Mouse (Mus musculus) thymus, postnatal 10 days (tissue): ENCODE results near the gene Hbb-y.
A peak's percentile ranks its signal among the peaks of the same experiment; 100 is the strongest.
"Not testable (repeated sequence)": the region's sequence is repeated elsewhere in the genome, so short reads cannot be mapped to it uniquely, and the experiment has no call there.

Experiments
- DNase-seq, 2 experiments: peaks; one replicate each; pipeline ENCODE4 v3.0.0; 2021; ENCODE audit warnings: low spot score in 2 of 2

Gene Hbb-y

DNA sequence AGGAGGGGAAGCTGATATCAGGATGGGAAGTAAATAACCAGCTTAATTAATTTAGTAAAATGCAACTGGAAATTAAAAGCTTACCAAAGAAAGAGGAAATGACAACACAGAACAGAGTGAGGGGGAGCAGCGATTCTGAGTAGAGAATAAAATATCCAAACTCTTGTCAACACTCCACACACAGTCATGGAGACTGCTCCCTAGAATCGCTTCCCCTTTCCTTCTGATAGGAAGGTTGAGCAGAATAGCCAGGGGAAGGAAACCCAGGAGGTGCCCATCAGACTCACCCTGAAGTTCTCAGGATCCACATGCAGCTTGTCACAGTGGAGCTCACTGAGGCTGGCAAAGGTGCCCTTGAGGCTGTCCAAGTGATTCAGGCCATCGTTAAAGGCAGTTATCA lies 39.9 kb downstream of the Hbb-y start:
- DNase-seq, result not testable (repeated sequence)

DNA sequence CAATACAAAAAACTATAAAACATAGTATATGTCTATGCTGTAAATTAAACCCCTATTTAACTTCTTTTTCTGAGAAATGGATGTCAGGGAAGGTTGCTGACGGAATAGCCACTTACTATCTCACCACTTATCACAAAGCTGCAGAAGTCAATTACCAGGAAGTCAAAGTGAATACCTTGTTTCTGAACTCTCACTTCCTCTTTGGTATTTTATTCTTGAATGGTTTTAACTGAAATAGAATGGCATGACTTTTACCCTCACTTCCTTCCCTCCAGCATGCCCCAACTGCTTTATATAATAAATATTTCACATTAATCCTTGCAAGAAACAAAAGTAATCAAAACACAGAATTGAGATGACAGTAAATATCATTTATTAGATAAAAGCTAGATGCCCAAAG lies 40.8 kb downstream of the Hbb-y start:
- no peak for DNase-seq

DNA sequence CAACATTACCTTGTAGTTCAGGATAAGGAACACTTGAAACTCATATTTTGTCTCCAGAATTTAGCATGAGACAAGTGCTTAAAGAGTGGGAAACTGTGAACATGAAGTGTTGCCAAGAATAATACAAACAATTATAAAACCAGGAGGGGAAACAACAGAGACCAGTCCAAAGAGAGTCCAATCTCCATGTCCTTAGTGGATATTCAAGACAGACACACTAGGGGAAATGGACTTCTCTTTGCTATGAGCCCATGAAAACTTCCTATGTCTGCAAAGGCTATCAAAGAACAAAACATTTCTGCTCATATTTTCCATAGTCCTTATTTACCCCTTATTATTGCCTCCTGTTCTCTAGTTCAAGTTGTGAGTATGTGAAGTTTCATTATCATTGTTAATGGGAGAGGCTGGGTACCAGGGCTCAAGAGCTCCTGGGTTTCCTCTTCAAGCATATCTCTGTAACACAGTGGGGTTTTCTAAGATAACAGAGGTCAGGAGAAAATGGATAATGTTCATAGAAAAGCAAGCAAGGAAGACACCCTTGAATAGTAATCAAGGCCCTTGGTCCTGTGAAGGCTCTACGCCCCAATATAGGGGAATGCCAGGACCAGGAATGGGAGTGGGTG lies 41.7 kb downstream of the Hbb-y start:
- no peak for DNase-seq

DNA sequence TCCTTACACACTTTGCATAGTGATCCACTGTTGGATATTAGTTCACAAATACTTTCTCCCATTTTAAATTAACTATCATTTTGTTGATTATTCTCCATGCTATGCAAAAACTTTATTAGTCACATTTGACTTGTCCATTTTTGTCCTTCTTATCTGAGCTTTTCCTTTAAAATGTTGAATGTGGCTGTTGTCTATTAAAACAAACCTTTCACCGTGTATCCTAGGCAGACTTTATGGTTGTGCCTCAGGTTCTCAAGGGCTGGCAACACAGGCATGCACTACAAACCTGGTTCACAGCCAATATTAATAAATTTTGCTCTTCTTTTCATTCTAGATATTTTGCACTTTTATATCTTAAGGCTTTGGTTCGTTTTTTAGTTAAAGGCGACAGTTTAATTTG lies 42.3 kb downstream of the Hbb-y start:
- DNase-seq, result no peak

DNA sequence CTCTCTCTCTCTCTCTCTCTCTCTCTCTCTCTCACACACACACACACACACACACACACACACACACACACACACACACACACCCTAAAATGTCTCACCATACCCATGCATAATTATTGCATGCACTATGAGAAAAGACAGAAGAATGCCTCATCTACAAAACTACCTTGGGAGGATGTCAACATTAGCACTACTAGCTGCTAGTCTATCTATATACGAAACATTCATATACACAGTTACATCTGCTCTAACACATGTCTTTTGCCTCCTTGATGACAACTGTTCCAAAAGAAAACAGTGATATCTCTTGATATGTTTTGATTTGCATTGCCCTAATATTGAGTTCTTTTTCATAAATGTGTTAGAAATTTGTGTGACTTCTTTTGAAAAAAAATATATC lies 42.7 kb downstream of the Hbb-y start:
- DNase-seq, result no peak

DNA sequence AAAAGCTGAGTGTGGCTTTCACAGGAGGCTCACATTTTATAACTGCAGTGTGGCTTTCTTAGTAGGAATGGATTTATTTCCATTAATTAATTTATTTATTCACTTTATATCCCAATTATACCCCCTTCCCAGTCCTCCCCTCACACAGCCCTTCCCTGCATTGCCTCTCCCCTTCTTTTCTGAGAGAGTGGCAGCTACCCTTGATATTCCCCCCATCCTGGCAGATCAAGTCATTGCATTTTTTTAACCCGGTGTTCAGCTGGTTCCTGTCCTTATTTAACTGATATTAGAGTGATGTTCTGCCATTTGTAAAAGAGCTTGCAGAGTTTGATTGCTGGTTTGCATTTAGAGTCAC lies 43.2 kb downstream of the Hbb-y start:
- no peak for DNase-seq

DNA sequence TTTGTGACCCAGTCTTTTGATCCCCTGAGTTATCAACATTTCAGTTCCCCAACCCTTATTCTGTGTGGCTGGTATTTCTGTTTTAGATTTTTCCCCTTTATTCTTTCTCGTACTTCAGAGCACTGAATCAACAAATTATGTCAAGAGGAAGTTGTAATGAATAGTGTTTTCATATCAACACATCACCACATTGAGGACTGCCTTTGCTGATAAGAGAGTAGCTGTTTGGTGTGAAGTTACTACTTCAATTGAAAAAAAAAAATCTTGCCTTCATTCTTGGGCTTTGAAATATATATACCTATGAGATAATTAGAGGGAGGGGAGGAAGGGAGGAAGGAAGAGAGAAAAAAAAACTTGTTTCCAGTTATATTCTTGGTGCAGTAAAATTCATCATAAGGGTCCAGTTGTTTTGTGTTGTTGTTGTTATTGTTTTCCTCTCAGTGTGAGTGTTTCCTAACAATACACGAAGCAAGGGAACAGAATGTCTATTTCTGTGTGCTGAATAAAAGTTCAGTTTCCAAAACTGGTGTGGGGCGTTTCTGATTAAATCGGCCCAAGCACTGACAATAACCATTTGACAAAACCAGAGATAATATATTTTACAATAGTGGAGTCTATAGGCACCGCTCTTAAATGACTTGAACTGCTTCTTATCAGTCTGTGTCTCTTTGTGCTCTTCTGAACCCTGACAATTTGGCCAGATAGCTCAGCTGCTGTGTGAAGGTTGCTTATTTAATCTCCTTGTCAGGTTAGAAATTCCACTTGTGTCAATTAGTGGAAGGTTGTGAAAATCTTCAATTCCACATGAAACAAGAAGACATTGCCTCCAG lies 43.8 kb downstream of the Hbb-y start:
- DNase-seq, result no peak

DNA sequence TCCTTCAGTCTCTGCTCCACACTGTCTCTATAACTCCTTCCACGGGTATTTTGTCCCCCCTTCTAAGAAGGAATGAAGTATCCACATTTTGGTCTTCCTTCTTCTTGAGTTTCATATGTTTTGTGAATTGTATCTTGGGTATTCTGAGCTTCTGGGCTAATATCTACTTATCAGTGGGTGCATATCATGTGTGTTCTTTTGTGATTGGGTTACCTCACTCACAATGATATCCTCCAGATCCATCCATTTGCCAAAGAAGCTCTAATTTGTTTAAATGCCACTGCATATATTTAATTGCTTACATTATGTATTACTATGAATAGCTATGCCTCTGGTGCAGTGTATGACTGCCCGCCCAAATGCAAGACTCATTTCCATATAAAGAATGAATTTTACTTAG lies 44.9 kb downstream of the Hbb-y start:
- DNase-seq, result not testable (repeated sequence)

DNA sequence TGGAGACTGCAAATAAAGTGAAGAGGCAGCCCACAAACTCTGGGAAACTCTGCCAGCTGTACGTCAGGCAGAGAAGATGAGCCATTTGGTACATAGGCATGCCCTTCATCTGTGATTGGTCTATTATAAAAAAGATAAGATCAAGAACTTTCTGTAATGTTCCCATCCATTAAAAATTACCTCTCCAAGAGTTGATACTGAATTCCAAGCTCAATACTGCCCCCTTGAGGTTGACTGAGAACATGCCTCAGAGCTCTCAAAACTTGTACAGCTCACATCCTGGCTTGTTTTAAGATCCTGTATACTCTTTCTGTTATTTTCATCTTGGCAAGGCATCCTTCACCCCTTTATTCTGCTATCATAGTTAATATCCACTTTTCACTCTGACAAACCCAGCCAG lies 46.2 kb downstream of the Hbb-y start:
- peak in 1 of 2 experiments; percentile 31 for DNase-seq
